Mouse (Mus musculus): ENCODE data around the gene Isy1.
"Not testable (repeated sequence)": the region's sequence is repeated elsewhere in the genome, so short reads cannot be mapped to it uniquely, and the experiment has no call there.

Gene Isy1

DNA sequence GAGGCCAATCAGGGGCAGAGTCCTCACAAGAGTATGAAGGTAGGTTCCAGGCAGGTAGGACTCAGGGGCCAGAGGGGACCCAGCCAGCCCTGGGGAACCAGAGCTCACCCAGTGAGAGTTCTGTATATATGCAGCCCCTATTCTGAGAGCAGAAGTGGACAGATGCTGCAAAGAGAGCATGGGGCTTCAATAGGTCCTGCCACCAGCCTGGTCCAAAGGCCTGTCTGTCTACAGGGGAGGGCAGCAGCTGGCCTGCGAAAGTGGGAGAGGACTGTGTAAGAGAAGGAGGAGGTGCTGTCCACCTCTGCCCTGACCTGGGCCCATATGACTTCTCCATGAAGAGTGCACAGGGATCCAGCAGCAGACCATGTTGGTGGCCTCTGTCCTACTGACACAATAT is 61.9 kb downstream of the Isy1 start:
- no peak for DNase-seq

DNA sequence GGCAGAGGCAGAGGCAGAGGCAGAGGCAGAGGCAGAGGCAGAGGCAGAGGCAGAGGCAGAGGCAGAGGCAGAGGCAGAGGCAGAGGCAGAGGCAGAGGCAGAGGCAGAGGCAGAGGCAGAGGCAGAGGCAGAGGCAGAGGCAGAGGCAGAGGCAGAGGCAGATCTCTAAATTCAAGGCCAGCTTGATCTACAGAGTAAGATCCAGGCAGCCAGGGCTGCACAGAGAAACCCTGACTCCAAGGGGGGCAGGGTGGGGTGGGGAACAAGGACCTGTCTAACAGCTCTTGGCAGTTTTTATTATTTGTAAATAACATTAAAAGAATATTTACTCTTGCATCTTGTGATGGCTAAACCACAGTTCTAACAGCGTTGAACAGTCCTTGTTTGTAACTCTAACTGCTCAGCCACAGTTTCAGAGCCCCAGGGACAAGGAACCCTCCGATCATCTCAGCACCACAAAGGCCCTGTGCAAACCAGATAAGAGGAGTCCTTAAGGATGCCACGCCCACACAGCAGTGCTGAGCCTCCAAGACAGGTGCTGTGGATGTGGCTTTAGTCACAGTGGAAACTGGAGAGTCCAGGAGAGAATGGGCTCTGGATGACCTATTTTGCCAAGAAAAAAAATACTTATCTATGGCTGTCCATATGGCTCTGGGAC is 62.9 kb downstream of the Isy1 start:
- no peak for DNase-seq

DNA sequence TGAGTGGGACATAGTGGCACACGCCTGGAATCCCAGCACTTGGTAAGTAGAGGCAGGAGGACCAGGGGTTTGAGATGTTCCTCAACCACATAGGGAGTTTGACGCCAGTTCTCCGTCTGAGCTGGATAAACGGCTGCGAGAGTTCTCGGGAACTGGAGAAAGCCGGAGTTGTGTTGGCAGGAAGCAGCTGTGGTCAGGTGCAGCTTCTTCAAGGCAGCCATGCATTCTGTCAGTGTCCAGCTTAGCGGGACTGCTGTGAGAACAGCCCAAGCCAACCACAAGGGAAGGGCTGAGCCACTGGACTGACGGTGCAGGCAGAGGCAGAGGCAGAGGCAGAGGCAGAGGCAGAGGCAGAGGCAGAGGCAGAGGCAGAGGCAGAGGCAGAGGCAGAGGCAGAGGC is 63.7 kb downstream of the Isy1 start:
- DNase-seq, result no peak

DNA sequence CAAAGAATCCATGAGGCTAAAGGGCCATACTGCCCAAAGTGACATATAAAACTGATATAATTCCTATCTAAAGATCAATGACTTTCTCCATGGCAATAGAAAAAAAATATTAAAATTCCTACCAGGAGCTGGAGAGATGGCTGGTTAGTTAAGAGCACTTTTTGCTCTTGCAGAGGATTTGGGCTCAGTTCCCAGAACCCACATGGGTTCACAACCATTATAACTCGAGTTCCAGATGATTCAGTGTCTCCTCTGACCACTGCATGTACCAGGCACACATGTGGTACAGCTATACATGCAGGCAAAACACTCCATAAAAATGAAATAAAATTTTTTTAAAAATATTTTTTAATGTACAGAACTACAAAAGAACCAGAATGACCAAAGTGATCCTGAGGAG is 64.1 kb downstream of the Isy1 start:
- no peak for DNase-seq

DNA sequence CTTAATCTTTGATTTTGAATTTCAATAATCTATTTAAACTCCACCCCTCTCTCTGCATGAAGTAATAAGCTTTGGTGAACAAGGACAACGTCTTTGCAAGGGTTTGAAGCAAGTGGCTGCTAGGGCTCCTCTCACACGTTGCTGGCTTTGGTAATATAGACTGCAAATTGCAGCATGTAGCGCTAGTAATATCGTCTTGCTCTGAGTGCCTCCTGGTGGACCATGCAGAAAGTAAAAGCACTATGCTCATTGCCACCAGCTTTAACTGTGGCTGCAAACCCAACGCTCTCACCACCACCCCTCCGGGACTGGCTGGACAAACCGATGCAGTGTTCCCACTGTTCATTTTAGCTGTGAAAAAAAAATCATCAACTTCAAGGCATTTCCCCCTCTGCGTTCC is 68.0 kb downstream of the Isy1 start:
- DNase-seq, result no peak

DNA sequence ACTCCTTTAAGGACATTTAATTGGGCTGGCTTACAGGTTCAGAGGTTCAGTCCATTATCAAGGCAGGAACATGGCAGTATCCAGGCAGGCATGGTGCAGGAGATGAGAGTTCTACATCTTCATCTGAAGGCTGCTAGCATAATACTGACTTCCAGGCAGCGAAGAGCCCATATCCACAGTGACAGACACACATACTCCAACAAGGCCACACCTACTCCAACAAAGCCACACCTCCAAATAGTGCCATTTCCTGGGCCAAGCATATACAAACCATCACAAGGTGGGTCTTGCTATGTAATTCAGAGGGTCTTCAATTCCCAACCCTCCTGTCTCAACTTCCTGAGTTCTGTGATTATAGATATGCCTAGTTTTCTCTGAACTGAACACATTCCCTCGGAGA is 74.3 kb downstream of the Isy1 start:
- not testable (repeated sequence) for DNase-seq

Data from kidney, adult 11 months (tissue).